Mouse (Mus musculus) kidney, postnatal 10 days (tissue): Measurements from ENCODE around the gene Tlx3.

Experiments used
- DNase-seq: peaks from one replicate; pipeline ENCODE4 v3.0.0; 2021; ENCODE audit warnings: mixed read lengths

The Tlx3 gene

DNA sequence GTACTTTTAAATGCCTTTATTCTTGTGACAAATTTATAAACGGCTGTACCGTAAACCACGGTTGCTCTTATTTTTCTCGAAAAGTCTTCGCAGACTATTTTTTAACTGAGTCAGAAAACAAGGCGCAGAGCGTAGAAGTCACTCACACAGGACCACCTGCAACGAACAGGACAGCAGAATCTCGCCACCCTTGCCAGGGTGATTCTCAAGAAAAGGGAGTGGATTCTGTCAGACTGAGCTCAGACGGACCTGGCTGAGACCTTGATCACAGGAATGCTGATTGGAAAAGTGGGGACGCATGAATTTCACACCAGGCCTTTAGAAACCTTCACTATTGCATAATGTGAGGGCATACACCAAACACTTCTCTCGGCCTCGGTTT is 6.3 kb downstream of the Tlx3 start:
- DNase-seq = no peak

DNA sequence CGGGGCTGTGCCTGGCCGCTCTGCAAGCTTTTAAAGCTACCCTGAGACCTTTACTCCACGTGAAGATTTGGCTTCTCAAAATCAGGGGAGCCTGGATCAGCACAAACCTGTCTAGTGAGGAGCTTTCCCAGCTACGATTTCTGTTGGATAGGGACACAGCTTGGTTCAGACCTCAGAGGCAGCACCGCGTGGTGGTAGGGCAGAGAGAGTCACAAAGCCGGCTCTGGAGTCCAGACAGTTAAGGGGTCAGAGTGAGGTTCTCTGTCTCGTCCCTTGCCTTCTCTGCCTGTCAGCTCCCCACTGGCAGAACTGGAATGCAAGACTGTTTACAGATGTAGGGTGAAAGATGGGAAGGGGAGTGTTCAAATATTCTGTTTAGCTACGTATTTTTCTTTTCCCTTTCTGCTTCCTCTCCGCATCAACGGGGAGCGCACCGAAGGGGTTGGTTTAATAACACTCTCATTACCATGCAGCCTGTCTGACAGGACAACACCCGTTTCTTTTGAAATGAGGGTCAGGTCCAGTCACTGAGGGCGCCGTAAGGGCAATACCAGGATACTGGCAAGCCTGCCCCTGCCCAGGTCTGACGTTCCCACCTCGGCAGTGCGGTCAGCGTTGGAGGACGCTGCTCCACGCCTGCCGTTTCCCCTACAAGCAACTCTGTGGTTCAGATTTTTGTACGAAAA is 6.8 kb downstream of the Tlx3 start:
- no peak for DNase-seq

DNA sequence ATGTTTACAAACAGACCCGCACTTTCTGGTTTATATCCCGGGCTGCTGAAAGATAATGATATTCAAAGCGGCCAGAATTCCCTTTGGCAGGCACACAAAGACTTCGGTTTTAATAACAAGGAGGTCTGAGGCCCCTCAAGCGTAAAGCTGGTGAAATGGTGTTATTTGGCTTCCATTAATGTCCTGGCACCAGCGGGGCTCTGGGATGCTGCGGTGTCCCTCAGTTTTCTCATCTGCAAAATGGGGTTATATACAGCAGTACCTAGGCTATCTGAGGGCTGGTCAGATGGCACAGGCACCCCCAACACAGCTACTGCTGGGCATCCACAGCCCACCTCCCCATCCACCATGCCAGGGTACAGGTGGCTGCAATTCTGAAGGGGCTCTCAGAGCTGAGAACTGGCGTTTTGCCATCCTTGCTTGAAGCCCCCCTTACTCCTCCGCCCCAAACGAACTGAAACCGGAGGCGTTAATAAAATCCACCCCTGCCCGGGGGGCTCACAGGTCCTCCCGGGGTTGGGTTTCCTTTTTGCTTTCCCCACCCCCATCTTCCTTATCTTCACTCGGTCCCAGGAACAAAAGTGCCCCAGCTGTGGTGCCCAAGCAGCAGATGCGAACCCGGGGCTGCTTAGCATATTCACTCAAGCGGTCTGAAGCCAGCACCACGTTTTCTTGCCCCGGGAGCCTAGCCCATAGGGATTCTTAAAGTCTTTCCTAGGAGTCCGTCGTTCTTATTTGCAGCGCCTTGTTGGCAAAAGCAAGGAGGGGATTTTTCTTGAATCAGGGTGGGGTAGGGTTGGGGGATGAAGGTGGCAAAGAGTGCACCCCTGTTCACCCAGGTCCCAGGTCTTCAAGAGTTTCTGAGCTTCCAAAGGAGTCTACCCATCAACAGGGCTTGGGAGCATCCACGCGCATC is 7.6 kb downstream of the Tlx3 start:
- no peak for DNase-seq

DNA sequence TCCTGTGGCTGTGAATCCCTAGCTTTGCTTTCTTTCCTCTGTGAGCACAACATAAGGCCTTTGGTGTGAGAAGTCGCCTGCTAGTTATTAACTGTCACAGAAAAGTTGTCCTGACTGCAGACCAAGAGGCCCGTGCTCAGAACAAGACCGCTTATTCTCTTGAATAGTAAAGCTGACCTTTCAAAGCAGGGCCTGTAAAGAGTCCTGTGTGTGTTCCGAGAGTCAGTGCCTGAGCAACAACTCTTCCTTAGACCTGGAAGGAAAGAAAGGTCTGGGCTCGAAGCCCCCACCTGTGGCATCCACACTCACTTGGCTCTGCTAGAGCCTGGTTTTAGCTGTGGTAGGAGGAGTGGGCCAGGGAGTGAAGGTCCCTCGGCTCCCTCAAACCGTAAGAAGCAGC is 8.3 kb downstream of the Tlx3 start:
- no peak for DNase-seq

DNA sequence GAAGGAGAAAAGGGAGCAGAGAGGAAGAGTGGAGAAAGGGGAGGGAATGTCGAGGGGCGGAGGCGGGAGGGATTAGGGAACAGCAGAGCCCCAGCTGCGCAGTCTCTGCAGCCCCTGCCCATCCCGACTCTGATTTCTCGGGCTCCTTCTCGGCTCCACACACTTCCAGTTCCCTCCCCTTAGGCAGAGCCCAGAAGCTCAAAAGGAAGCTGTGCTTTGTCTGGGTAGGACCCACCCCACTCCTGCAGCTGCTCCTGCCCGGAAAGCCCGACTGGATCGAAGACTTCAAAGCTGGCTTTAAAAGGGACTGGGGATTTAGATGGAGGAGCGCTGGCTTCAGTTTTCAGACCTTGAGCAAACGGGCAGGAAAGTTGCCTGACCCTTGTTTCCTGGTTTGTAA is 9.7 kb downstream of the Tlx3 start:
- no peak for DNase-seq

DNA sequence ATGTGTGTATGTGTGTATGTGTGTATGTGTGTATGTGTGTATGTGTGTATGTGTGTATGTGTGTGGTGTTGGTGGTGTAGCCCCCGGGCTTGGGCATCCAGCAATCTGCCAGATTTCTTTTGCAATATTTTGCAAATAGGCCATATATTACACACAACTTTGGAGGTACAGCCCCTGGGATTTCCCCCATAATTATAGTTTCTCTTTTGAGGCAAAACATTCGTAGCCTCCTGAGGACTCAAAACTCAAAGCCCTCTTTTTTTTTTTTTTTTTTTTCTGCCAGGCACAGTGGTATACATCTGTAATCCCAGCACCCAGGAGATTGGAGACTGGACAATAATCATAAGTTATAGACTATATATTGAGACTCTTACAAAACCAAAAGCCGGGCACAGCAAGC is 21.6 kb downstream of the Tlx3 start:
- DNase-seq = no peak

DNA sequence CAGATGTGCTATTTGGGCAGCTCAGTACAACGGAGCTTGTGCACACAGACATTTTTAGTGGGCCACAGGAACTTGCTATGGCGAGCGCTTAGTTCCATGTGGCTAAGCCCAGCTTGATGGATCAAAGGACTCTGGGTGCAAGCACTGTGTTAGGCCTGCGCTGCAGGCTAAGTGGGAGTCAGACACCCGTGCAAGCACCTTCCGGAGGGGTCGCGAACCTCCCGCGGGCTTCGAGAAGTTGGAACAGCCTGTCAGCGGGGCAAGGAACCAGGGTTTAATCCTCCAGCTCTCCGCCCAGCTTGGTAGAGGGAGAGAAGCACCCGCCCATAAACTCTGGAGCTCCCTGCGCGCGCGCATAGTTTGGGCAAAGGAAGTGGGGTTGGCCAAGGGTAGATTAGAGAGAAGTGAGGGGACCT is 22.7 kb downstream of the Tlx3 start:
- DNase-seq = no peak

DNA sequence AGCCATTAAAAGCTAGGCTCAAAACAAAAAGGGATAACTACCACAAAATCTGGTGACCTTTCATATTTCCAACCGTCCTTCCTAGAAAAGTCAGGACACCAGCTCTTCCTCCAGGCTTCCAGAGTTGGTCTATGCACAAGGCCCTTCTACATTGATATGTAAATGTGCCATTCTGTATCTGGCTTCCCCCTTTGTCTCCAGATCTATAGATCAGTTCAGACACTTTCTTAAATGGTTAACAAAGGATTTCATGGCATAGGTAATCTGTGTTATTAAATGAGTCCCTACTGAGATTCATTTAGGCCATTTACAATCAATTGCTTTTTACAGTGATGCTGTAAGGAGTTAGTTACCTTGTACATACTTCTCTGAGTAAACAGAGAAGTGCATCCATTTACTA is 23.6 kb downstream of the Tlx3 start:
- DNase-seq = no peak

DNA sequence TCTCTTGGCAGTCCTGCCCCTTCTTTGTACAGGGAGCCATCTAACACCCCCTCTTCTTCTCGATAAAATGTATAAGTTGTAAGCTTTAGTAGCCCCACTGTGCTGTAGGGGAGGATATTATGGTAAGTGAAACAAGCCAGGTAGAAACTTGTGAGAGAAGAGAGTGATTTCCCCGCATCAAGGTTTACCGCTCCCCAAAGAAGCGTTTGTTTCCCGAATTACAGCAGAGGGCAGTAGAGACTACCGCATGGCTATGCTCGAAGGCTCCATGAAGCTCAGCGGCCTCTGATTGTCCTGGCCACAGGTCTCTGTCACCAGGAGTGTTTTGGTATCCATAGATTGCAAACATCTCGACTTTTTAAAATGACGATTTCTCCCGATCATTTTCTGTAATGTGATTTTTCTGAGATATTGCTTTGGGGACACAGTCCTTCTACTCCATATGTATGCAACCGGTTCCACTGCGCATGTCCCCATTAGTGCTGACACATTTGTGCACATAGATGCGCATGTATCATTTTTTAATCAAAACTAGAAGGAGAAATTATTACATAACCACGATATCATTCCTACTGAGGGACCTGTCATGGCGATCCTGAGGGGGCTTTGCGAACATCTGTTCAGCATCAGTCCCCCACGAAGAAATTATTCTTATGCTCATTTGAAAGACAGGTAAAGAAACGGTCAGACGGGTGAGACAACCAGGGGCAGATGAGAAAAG is 26.7 kb downstream of the Tlx3 start:
- peak; percentile 70 for DNase-seq

DNA sequence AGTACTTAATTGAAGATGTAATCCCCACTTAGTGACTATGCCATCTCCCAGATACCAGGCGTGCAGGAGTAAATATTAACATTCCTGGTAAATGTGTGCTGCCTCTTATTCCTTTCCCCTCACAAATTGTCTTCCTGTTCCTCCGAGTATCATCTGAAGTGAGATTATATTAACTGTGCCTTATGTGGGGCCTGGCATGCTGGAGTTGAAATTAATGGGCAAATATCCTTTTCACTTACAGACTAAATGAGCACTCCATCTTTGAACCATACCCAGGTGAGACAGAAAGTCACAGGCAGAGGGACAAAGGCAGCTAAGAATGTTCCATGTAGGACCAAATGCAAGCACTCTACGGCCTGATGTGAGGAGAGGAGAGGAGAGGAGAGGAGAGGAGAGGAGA is 27.6 kb downstream of the Tlx3 start:
- DNase-seq = no peak

DNA sequence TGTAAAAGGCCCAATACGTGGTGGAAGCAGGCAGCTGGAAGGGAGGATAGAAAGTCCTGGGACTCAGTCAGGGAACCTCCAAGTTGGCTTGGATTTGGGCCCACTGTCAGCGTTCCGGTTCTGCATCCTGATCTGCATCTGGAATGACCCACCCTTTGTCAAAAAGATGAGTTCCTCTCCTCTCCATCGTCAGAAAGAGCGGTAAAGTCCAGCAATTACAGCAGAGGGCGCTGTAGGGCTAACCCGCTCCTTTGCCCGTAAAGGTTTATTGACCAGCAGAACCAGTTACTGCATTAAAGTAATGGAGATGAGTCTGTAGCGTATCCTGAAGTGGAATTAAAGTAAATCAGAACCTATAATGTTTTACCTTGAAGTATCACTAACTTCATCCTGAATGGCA is 32.9 kb downstream of the Tlx3 start:
- peak; percentile 73 for DNase-seq

DNA sequence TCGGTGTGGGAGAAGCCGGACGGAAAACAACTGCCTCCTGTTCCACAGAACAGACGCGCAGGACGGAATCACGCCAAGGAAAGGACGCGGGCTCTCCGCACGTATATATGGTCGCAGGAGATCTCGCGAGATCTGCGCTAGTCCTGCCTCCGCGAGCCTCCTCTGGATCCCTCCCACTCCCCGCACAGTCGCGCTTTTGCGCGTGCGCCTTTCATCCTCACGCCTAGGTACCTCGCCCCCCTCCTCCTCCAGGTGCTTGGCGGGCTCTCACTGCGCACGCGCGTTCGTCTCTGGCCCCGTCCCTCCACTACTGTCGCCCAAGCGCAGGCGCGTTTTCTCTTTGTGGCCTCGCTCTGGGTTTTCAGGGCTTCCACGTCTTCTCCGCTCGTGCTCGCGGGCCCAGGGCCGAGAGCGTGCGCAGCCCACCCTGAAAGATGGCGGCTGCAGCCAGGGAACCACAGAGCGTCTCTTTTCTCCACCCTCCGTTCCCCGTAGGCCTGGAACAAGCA is 40.3 kb downstream of the Tlx3 start, which contains the start of gene Npm1:
Gene Npm1, minus strand, starts transcription at position 209 of the 509 bp plus-strand sequence.
- DNase-seq = peak; percentile 99

DNA sequence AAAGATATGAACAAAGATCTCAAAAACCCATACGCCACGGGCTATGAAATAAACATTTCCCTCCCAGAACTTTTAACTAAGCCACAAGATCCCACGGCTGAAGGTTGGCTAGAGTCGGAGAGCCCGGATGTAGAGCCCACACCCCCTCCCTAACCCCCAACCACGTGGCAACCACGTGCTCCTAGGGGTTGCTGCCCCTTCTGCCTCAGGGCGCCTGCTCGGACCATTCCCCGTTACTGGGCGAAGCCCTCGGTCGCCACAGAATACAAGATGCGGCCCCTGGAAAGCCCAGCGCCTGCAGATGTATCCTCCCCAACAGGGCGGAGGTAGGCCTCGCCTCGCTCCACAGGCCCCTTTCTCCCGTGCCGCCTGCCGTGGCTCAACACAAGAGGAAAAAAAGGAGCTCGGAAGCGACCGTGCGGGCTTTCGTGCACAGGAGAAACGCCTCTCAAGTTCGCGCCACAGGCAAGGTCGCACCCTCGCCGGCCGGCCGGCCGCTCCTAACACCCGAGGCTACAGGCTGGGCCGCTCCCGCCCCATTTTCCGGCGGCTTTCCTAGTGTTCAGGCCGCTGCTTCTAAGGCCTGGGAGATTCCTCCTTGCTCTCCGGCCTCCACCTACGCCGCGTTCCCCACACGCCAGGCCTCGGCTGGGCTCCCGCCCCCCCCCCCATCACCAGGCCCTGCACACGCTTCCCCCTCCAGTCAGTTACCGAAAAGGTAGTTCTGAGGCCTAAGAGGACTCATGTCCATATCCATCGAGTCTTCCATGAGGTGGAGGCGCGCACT is 41.0 kb downstream of the Tlx3 start:
- peak; percentile 83 for DNase-seq

DNA sequence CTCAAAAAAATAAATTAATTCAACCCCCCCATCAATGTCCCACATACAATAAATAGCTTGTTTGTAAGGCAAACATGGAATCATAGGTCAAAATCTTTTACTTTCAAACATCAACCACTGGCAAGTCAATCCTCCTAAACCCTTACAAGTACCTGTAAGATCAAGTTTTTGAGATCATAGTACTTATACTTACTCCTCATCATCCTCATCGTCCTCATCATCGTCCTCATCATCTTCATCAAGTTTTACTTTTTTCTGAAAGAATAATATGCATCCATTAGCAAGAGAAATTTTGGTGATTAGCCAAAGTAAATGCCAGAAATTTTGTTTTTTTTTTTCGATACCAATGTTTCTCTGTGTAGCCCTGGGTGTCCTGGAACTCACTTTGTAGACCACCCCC is 43.6 kb downstream of the Tlx3 start:
- DNase-seq = no peak

DNA sequence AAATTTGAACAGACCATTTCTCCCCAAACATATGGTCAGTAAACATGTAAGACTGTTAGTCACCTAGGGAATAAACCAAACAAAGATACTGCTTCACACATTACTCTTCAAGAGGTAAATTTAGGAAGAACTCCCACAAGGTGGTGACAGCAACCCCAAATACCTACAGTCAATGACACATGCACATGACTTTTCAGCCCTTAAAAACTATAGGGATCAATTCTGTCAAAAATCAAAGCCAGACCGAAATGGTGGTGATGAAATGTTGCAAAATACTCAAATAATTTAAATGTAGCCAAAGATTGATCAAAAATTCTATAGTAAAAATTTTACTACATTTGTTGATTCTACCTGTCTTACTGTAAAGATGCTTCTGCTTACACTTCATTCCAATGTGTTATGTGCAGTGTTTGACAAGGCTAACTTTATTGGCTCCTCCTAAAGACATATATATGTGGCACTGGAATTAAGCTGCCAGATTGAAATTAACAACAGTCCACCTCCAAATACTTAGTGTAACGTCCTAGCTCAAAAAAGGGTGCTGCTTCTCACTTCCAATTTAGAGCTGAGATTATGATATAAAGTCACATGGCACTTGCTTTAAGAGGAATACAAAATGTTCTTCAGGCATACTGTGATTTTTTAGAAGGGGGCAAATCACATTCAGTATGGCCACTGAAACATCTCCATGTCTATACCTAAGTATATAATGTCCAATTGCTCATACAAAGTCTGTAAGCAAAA is 45.8 kb downstream of the Tlx3 start:
- no peak for DNase-seq

DNA sequence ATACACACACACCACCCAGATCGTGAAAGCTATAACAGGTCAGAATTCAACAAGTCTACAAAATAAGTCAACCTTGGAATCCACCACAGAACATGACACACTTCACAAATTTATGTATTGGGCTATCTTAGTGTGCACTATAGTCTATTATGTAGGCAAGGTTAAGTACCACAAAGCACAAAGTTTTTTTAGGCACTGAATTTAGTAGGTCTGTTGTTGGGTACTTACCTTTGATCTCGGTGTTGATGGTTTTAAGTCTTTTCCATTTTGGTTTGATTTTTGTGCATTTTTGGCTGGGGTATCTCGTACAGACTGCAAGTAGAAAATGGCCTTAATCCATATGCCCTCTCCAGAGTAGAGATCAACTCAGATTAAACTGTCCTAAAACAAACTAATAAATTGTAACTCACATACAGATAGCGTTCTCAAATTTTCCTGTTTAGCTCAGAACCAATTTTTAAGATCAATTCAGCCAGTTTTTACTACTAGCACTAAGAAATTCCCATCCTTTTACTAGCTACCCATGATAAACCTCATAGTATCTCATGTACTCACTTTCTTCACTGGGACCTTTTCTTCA is 46.9 kb downstream of the Tlx3 start:
- DNase-seq = no peak

DNA sequence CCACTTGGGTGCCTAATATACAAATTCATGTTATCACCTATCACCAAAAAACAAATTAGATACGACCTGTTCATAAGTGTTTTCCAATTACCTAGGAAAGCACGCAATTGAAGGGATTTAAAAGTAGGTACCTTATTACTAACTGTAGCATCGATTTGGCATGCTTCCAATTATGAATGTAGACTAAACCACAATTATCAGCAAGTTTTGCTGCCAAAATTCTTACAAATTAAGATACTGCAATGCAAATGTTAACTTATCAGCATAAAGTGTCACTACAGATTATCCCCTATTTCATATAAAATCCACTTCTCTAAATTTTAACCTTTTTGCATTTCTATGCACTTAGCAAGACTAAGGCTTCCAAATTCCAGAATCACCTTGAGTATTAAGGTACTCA is 48.9 kb downstream of the Tlx3 start:
- no peak for DNase-seq

DNA sequence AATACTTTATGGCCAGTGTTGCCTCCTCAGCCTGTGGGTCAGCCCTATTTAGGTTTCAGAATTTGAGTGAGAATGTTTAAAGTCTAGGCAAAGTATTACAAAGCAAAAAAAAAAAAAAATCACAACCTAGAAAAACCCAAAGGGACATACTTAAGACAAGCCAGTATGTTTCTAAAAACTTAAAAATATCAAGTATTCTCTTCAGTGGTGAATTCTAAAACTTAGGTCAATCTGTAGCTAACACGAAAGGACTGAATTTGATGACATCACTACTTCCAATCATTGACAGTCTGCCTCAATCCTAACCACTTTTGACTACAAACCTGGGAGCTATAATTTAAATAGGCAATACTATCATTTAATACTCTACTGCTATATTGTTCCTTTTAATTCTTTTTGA is 50.4 kb downstream of the Tlx3 start:
- no peak for DNase-seq

DNA sequence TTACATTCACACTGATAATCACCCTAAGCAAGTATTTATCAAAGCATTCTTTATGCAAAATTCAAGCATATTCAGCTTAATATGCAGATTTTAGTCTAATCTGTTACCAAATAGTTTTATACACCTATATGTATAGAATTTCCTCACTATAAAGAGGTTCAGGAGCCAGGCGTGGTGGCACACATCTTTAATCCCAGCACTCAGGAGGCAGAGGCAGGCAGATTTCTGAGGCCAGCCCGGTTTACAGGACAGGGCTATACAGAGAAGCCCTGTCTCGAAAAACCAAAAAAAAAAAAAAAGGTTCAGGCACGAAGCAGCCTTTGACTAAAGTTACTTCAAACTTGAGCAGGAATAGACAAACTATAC is 51.6 kb downstream of the Tlx3 start:
- DNase-seq = no peak

DNA sequence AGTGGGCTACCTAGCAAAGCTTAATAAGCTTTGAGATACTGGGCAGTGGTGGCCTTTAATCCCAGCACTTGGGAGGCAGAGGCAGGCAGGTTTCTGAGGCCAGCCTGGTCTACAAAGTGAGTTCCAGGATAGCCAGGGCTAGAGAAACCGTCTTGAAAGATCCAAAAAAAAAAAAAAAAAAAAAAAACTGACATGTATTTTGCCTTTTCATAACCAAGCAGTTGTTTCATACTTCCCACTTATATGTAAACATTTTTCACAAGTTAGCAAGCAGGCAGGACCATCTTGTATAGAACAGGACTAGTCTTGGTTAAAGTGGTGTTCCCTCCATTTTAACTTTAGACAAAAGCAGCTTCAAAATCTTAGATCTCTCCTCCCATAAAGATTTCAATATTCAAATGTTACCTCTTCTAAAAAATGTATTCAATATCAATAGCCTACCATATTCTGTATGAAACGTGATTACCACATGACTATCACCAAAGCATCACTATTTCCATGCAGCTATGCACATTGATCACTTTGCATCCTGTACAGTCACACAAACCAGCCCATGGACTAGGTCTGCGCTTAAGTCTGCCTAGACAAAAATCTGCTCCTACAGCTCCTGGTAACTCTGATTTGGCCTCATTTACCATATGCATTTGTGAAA is 52.1 kb downstream of the Tlx3 start:
- no peak for DNase-seq
